Mouse (Mus musculus) lung, postnatal 0 days (tissue): ENCODE measurements around the gene Acbd6. TPM values are rescaled to one million over a fixed set of nuclear protein-coding genes. Genes with fewer than 3 reads are reported as not detected.
A peak's percentile ranks its signal among the peaks of the same experiment; 100 is the strongest.

Experiments used
- ATAC-seq: fragments of 200-750 bp; cut with Nextera tagmentation; 2 replicates; pipeline ENCODE4 v1.8.0; 2017; ENCODE audit warnings: moderate library complexity
- DNase-seq: peaks from one replicate; pipeline ENCODE4 v3.0.0-alpha.2; 2016; ENCODE audit warnings: low spot score
- H3K27ac ChIP-seq: fragments of 300-500 bp; sonication (generic); 2 replicates; pipeline ENCODE4 v1.5.1; 2014; ENCODE audit warnings: antibody characterized with exemption, mild to moderate bottlenecking, low read length, mixed read lengths
- H3K27me3 ChIP-seq: fragments of 300-500 bp; sonication (generic); replicated peaks from 2 replicates; pipeline ENCODE4 v1.6.1; 2014; ENCODE audit warnings: low read length, mixed read lengths; ENCODE audit not compliant: insufficient read depth
- H3K36me3 ChIP-seq: fragments of 300-500 bp; sonication (generic); 2 replicates; pipeline ENCODE4 v1.6.1; 2014; ENCODE audit warnings: low read length, mixed read lengths; ENCODE audit not compliant: insufficient read depth
- H3K4me1 ChIP-seq: fragments of 300-500 bp; sonication (generic); 2 replicates; pipeline ENCODE4 v1.6.1; 2014; ENCODE audit warnings: antibody characterized with exemption, low read depth, low read length, mixed read lengths; ENCODE audit not compliant: insufficient read depth
- H3K4me2 ChIP-seq: fragments of 300-500 bp; sonication (generic); replicated peaks from 2 replicates; pipeline ENCODE4 v1.6.1; 2014; ENCODE audit warnings: low read depth, mild to moderate bottlenecking, low read length, moderate library complexity, mixed read lengths
- H3K4me3 ChIP-seq: fragments of 300-500 bp; sonication (generic); 2 replicates; pipeline ENCODE4 v1.5.1; 2014; ENCODE audit warnings: low read depth, low read length
- H3K9ac ChIP-seq: fragments of 300-500 bp; sonication (generic); replicated peaks from 2 replicates; pipeline ENCODE4 v1.6.1; 2014; ENCODE audit warnings: low read depth, mild to moderate bottlenecking
- H3K9me3 ChIP-seq: fragments of 300-500 bp; sonication (generic); 2 replicates; pipeline ENCODE4 v1.6.1; 2016; ENCODE audit warnings: low read length, mixed read lengths
- CTCF ChIP-seq: IDR thresholded peaks from 2 replicates; pipeline ENCODE4 v1.5.1; 2016; ENCODE audit warnings: antibody characterized with exemption, mild to moderate bottlenecking
- EP300 ChIP-seq: IDR thresholded peaks from 2 replicates; pipeline ENCODE4 v1.6.1; 2016; ENCODE audit warnings: antibody characterized with exemption, mild to moderate bottlenecking, control low read depth
- WGBS: fragments of 180-500 bp; shearing (Covaris S2); extraction: QIAGEN DNeasy Blood & Tissue Kit; methylation state at CpG from one replicate; pipeline ENCODE4 v1.1.7; 2014; 5-methylcytosine and 5-hydroxymethylcytosine counted together
- polyA plus RNA-seq: library from polyadenylated mRNA; unstranded; fragments of >200 nt; fragmentation: Nextera tagmentation; extraction: Ambion mirVana; gene quantifications from 2 replicates; pipeline ENCODE4 v1.2.1, GENCODE M21; 2015

Gene Acbd6
- 57.6 and 59.4 TPM in 2 replicates for polyA plus RNA-seq

GRCm38 (mm10) chr1:155558012-155558842 is at the start of gene Acbd6:
TSS of gene Acbd6 (plus strand) at chr1:155558120.
- H3K4me2 ChIP-seq = peak within 1 kb of the TSS; percentile 84
- ATAC-seq (peak; percentile 92), DNase-seq (peak; percentile 91)
- peaks cover 5% of the 10 kb centered on the region; the same call in 1 of the 2 replicates for H3K4me1 ChIP-seq
- peak within 1 kb of the TSS; percentile 98 for H3K4me3 ChIP-seq
- peak within 1 kb of the TSS; percentile 85 for H3K9ac ChIP-seq
- no peaks in the 10 kb centered on the region for H3K9me3 ChIP-seq
- peak within 1 kb of the TSS; percentile 77 for H3K27ac ChIP-seq
- H3K36me3 ChIP-seq = no peaks in the 10 kb centered on the region
- WGBS = under 1% methylated on average over 83 of the region's 83 CpGs
- no peak; the same call in 1 of the 2 replicates for TF ChIP-seq EP300
- TF ChIP-seq CTCF = no peak
- no peaks in the 10 kb centered on the region for H3K27me3 ChIP-seq

GRCm38 (mm10) chr1:155510263-155510662 is 47.7 kb upstream of the Acbd6 start:
- WGBS = 60% methylated on average over 10 of the region's 10 CpGs
- Histone ChIP-seq H3K36me3 (no peaks in the 10 kb centered on the region), H3K9ac (no peak overlapping the region), H3K27ac (no peak overlapping the region), H3K4me3 (no peak overlapping the region), H3K9me3 (no peaks in the 10 kb centered on the region), H3K4me1 (peaks cover 4% of the 10 kb centered on the region; the same call in 1 of the 2 replicates), H3K27me3 (no peaks in the 10 kb centered on the region), H3K4me2 (no peak overlapping the region)
- TF ChIP-seq EP300 (no peak), CTCF (no peak)
- ATAC-seq (no peak), DNase-seq (no peak)

GRCm38 (mm10) chr1:155515866-155516265 is 42.1 kb upstream of the Acbd6 start:
- Histone ChIP-seq H3K9ac (no peak overlapping the region), H3K4me3 (no peak overlapping the region), H3K36me3 (no peaks in the 10 kb centered on the region), H3K4me2 (no peak overlapping the region), H3K27ac (no peak overlapping the region), H3K27me3 (no peaks in the 10 kb centered on the region), H3K9me3 (no peaks in the 10 kb centered on the region), H3K4me1 (no peaks in the 10 kb centered on the region)
- WGBS = 79% methylated on average over 4 of the region's 4 CpGs
- DNase-seq (no peak), ATAC-seq (no peak)
- TF ChIP-seq EP300 (no peak), CTCF (no peak)

GRCm38 (mm10) chr1:155516594-155516993 is 41.3 kb upstream of the Acbd6 start:
- Histone ChIP-seq H3K27me3 (no peaks in the 10 kb centered on the region), H3K9ac (no peak overlapping the region), H3K4me2 (no peak overlapping the region), H3K36me3 (no peaks in the 10 kb centered on the region), H3K27ac (no peak overlapping the region), H3K9me3 (no peaks in the 10 kb centered on the region), H3K4me1 (no peaks in the 10 kb centered on the region), H3K4me3 (no peak overlapping the region)
- no peak for TF ChIP-seq EP300
- peak; percentile 79 for TF ChIP-seq CTCF
- peak; percentile 58 for DNase-seq
- 36% methylated on average over 7 of the region's 7 CpGs for WGBS
- no peak for ATAC-seq

GRCm38 (mm10) chr1:155517060-155517459 is 40.9 kb upstream of the Acbd6 start:
- Histone ChIP-seq H3K27ac (no peak overlapping the region), H3K36me3 (no peaks in the 10 kb centered on the region), H3K27me3 (no peaks in the 10 kb centered on the region), H3K9me3 (no peaks in the 10 kb centered on the region), H3K4me1 (no peaks in the 10 kb centered on the region), H3K4me2 (no peak overlapping the region), H3K4me3 (no peak overlapping the region), H3K9ac (no peak overlapping the region)
- WGBS = 52% methylated on average over 5 of the region's 5 CpGs
- TF ChIP-seq EP300 = no peak
- TF ChIP-seq CTCF = no peak
- ATAC-seq = no peak
- no peak for DNase-seq

- no peaks in the 10 kb centered on the region for H3K27me3 ChIP-seq
- no peak overlapping the region for H3K27ac ChIP-seq
- WGBS = 71% methylated on average over 4 of the region's 4 CpGs
- H3K4me3 ChIP-seq = no peak overlapping the region
- no peak overlapping the region for H3K9ac ChIP-seq
- DNase-seq = no peak
- H3K4me2 ChIP-seq = no peak overlapping the region
- H3K4me1 ChIP-seq = no peaks in the 10 kb centered on the region
- H3K9me3 ChIP-seq = no peaks in the 10 kb centered on the region
- no peak for TF ChIP-seq CTCF
- TF ChIP-seq EP300 = no peak
- no peak for ATAC-seq
- H3K36me3 ChIP-seq = no peaks in the 10 kb centered on the region
Observed at GRCm38 (mm10) chr1:155520285-155520684, 37.6 kb upstream of the Acbd6 start.
